Mouse (Mus musculus) CH12F3 (cell line): Measurements from ENCODE around the gene Denr.

Experiments
- in situ Hi-C: fragments of 300-500 bp; cut with MboI; formaldehyde crosslinking; loops from 2 replicates; pipeline ENCODE4 v1.14.3; 2020; ENCODE audit warnings: low sequenced_read_pairs

Gene Denr

GRCm38 (mm10) chr5:123906976-123907630 is at the start of gene Denr:
Denr (plus strand) TSS chr5:123907175.
- in situ Hi-C loops, result no loop called here

GRCm38 (mm10) chr5:123858798-123859197 is 48.2 kb upstream of the Denr start:
- in situ Hi-C loops, result no loop called here

DNA sequence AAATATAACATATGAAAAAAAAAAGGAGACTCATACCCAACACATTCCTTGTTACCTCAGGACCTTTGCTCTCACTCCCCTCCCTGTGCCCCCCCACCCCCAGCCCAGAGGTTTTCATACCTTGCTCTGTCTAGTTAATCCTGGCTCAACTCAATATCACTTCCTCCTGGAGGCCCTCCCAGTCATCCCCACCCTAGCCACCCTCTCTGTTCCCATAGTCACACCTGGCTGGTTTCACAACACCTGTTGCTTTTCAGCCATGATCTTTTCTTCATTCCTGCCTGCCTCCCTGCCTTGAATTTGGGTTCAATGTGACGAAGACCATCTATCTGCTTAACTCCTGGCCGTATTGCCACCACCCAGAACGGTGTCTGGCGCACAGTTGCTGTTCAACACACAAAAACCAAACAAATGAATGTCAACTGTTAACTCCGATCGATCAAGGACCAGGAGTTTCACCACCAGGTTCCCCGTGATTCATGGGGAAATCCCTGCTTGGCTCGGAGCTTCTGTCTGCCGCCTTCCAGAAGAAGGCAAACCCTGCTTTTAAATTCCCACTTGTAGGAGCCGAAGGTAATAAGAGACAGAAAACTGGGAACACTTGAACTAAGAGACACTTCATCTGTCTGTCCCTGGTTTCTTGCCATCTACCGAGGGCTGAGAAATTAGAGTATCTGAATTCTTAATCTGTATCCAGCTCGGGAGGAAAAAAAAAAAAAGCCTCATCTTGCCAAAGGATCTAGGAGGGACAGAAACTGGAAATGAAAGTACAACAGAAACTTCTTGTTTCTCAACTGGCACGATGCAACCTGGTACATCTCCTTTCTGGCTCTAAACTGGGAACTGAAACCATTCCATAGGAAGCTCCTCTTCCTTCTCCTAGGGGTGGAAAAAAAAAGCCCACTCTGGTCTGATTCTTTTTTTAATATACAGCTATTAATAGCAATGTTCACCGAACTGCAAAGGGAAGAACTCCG is 44.3 kb upstream of the Denr start:
- in situ Hi-C loops, result no loop called here

DNA sequence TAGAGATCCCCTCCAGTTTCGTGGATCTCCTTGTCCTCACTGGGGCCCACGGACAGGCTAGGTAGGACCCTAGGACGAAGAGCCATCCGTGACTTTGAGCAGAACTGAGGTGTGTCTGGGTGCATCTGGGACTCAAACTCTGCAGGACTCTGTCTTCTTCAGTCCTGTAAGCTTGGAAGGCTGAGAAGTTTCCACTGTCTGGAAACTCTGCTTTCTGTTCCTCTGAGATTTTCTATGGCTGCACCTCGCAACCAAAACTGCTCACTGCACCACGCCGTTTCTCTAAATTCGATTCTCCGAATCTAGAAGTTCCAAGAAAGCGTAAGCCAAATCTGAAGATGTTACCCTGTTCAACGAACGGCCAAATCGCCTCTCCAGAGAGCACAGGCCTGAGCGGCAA is 43.0 kb upstream of the Denr start:
- in situ Hi-C loops, result no loop called here

DNA sequence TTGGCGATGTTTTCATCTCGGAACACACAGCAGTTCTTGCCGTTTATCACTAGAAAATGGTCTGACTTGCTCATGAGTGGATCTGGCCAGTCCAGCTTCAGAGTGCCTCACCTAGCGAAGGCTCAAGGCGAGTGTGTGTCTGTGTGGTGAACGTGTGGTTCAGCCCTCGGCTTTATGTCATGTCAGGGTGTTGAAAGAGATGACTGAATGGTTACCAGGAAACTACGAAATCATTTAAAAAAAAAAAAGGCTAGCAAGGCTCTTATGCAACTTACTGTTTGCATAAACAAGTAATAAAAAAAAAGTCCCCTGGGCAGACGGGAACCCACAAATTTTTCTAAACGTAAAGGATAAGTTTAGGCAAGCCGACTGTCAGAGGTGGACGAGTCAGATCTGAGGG is 41.6 kb upstream of the Denr start, which contains the start of gene Hcar2:
Hcar2 (minus strand) TSS at position 135 of the 400 bp plus-strand sequence.
- in situ Hi-C loops, result no loop called here

- in situ Hi-C loops, result no loop called here
Measured at GRCm38 (mm10) chr5:123866457-123866856, 40.5 kb upstream of the Denr start.

- in situ Hi-C loops, result no loop called here
Measured at GRCm38 (mm10) chr5:123869615-123870014, 37.4 kb upstream of the Denr start.

- in situ Hi-C loops, result no loop called here
Measured at GRCm38 (mm10) chr5:123874177-123874576, 32.8 kb upstream of the Denr start.

DNA sequence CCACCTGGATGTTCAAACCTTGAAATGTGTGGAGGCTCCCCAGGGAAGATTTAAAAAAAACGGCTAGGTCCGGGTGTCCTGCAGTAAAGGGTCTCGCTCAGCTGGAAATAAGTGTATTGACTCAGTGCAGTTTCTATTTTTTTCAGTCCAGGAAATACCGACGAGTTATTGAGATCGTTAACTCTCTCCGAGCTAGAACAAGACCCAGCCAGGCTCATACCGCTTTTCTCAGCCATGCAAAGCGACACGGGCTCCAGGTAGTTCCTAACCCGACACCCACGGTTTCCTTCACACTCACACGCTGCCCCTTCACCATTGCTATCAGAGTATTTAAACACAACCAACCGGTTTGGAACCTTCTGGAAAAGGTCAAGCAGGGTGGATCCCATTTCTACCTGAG is 28.9 kb upstream of the Denr start:
- in situ Hi-C loops, result no loop called here

- in situ Hi-C loops, result no loop called here
Measured at GRCm38 (mm10) chr5:123879928-123880327, 27.0 kb upstream of the Denr start, which contains the start of gene Hcar1. Hcar1 (minus strand) TSS chr5:123880020.

DNA sequence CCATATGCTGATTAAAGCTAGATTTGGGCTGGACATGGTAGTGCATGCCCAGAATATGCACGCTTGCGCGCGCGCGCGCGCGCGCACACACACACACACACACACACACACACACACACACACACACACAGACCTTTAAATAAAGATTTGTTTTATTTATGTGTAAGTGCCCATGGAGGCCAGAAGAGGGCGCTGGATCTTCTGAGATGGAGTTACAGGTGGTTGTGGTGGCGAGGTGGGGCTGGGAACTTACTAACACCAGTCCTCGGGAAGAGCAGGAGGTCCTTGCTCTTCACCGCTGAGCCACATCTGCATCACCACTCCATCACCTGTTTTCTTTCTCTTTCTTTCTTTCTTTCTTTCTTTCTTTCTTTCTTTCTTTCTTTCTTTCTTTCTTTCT is 26.2 kb upstream of the Denr start:
- in situ Hi-C loops, result no loop called here

- in situ Hi-C loops, result no loop called here
Measured at GRCm38 (mm10) chr5:123883891-123884290, 23.1 kb upstream of the Denr start.

GRCm38 (mm10) chr5:123884332-123884731 is 22.6 kb upstream of the Denr start:
- in situ Hi-C loops, result no loop called here

GRCm38 (mm10) chr5:123886365-123886764 is 20.6 kb upstream of the Denr start:
- in situ Hi-C loops, result no loop called here

DNA sequence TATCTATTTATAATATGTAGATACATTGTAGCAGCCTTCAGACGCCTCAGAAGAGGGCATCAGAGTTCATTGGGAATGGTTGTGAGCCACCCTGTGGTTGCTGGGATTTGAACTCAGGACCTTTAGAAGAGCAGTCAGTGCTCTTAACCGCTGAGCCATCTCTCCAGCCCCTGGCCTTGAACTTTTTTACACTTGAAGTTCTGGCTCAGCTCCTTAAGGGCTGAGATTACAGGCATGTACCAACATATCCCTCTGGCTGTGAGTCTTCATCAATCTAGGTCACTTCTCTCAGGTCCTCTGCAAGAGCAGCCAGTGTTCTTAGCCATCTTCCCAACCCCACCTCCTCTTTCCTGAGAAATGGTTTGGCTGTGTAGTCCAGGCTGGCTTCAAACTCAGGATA is 16.7 kb upstream of the Denr start:
- in situ Hi-C loops, result no loop called here

GRCm38 (mm10) chr5:123890987-123891386 is 16.0 kb upstream of the Denr start:
- in situ Hi-C loops, result no loop called here

GRCm38 (mm10) chr5:123891669-123892068 is 15.3 kb upstream of the Denr start:
- in situ Hi-C loops, result no loop called here

- in situ Hi-C loops, result no loop called here
Measured at GRCm38 (mm10) chr5:123893520-123893919, 13.5 kb upstream of the Denr start.

- in situ Hi-C loops, result no loop called here
Measured at GRCm38 (mm10) chr5:123896395-123896794, 10.6 kb upstream of the Denr start.

GRCm38 (mm10) chr5:123897352-123897751 is 9.6 kb upstream of the Denr start:
- in situ Hi-C loops, result no loop called here

- in situ Hi-C loops, result no loop called here
Measured at GRCm38 (mm10) chr5:123904059-123904672, 2.8 kb upstream of the Denr start.
